Mouse (Mus musculus) embryo, embryonic 11 days (tissue): ENCODE measurements around the gene Efna4.

Source experiments
- DNase-seq: peaks from one replicate; pipeline ENCODE4 v3.0.0-alpha.2; 2015

Gene Efna4

DNA sequence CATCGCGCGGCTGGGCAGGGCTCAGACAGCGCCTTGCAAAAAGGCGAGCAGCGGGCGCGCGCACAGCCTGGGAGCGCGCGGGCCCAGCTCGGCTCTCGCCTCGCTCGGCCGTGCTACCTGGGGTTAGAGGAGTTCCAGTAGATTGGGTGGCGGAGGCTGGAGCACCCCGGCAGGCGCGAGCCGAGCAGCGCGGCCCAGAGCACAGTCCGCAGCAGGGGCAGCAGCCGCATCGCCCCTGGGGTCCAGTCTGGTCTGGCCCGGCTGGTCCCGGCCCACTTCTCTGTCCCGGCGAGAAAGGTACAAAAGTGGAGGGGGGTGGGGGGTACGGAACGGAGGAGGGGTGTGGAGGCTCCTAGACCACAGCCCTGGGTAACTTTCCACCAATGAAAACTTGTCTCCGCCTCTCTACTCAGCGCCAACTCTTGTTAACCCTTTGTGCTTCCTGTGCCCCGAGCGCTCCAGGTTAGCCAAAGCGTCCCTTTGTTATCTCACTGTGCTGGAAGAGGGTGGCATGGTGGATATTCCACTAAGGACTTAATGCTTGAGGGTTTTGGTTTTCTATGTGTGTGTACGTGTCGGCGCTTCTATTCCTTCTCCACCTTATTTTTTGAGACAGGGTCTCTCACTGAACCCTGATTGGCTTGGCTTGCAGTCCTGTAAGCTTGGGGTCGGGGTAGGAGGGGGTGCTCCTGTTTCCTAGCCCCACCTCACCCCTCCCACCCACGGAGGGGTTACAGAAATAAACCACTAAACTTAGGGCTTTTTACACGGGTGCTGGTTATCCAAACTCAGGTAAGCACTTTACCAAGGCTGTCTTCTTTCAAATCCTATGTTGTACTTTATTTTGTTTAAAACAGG, at the start of gene Efna4:
Gene Efna4 (minus strand): TSS at position 308 of the 858 bp plus-strand sequence.
- peak; percentile 90 for DNase-seq

DNA sequence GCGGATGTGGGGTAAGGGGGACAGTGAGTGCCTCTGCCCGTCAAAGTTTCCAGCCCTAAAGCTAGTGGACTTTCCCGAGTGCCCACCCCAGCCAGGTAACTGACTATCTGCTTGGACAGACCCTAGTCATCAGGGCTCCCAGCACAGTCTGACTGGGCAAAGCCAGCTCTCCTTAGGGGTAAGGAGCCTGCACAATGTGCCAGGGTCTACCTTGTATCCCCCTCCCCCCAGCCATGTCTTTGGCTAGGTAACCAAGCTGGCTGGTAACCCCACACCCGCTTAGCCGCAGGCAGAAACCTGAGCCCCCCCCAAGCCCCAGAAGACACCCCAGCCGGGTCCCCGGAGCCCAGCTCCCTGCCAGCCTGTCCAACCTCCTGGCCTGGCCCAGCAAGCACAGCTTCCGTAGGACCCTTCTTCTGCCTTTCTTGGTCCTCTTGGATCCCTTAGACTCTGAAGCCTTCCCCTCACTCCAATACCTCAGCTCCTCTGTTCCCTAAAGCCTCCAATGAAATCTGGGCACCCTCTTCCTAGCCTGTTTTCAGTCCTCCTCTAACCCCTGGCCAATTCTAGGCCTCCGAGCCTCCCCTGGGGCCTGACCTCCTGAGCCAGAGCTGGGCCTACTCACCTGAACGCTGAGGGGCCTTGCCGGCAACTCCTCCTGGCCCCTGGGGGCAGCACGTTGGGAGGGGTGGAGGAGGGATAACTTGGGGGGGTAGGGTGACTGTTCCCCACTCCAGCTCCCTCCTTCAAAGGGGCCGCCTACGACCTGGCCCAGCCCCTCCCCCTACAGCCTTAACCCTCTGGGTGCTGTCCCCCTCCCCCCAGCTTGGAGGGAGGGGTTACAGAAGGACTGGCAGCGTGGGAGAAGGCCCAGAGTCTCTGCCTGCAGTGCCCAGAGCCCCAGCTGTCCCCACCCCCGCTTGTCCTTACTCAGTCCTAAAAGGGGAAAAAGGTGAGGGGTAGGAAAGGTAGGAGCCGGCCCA, 48.9 kb upstream of the Efna4 start:
- DNase-seq, result no peak

DNA sequence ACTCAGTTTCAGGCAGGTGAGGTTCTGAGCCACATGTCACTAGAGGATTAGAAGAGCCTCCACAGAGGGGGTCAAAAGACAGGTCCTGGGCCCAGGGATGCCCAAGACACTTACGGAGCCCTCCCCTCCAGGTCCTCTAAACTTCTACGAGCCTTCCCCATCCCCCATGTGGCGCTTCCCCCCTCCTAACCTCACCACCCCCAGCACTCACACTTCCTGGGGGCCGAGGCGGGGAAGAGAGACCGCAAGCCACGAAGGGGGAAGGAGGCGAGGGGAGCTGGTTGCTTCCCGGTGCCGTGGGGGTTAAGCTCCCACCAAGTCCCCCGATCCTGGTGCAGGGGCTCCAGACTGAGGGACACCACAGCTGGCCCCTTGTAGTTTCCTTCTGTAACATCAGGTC, 47.6 kb upstream of the Efna4 start:
- no peak for DNase-seq

DNA sequence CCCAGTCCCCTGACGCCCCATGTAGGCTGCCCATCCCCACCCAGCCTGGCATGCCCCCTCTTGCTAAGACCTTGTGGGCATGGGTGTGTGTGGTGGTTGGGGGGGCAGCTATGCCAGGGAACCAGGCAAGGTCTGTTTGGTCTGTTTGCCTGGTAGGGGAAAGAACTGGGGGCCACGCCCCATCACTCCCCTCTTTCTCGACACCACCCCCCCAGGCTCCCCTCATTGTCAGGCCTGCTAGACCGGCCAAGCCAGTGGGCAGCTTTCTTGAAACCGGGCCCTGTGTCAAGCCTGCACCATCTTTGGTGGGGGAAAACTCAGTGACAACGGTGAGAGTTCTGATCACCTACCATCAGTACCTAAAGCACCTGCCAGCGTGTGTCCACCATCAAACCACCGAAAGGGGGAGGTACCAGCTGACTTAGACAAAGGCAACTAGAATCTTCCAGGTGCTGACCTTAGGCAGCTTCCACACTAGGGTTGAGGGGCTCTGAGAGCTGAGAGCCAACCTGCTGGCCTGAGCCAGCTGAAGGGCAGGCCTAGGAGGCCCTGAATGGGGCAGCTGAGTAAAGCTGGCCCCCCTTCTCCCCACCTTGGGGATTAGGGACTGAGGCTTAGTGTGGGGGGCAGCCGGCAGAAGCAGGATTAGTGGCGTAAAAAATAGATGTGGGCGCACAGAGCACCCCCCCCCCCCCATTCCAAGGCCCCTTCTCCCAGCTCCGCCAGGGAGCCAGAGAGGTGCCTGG, 46.7 kb upstream of the Efna4 start:
- DNase-seq, result no peak

DNA sequence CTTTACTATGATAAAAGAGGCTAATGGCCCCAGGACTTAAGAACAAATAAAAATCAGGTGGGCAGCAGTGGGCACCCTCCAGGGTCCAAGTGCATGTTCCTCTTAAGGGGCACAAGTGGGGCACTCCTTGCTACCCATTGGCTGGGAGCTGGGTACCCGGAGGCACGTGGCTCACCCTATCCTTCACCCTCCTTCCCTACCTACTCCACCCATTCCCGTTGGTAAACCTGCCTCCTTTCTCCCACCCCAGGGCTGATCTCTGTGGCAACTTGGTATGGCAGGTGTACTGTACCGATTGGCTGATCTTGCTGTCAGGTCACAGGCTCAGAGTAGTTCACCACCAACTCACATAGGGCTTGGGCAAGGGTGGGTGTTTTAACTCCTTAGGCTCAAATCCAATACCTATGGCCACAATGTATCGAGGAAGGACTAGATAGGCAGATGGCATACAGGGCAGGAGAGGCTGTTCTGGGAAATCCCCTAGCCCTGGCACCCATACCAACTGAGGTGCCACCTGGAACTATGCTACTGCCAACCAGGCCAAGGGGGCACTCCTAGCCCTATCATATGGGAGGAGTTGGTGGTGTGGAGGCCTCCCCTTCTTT, 45.9 kb upstream of the Efna4 start:
- DNase-seq, result no peak

DNA sequence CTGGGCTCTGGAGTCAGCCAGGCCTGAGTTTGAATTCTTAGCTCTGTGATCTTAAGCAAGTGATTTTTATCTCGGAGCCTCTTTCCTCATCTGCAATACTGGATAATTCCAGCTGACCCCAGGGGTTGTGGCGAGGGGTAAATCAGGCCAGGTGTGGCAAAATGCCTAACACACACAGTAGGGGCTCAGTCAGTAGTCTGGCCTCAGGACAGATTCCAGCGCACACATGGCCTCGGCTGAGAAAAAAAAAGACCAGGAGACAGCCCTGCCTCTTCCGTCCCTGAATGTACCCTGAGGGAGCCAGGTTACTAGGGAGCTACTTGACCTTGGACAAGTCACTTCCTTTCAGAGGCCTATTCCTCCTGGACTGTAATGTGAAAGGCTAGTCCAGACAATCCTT, 45.1 kb upstream of the Efna4 start:
- DNase-seq, result no peak

DNA sequence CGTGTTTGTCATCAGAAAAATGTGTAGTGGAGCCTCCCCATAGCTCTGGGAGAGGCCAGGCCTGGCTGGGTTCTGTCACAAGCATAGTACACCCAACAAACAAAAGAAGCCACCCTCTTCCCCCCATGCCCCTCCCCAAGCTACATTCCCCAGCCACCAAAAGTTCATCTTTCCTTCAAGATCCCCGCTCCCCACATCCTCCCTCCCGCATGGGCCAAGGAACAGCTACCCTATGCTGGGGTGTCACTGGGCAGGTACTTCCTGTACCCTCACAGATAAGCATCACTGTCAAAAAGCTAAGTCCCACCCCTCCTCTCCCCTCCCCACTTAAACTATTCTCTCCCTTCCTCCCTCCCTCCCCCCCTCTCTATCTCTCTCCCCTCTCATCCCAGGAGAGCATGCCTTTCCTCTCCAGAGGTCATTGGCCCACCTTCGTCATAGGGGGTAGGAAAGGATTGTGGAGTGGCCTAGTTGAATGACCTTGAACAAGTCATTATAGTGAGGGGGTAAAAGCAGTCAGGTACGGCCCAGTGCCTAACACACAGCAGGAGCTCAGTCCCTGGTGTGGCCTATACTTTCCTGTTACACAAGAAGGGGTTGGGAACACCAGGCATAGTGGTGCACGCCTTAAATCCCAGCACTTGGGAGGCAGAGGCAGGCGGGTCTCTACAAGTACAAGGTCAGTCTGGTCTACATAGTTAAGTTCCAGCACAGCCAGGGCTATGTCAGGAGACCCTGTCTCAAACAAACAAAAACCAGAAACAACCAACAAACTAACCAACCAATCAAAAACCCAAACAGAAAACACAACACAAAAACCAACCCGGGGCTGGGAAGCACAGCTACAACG, 44.4 kb upstream of the Efna4 start:
- no peak for DNase-seq

DNA sequence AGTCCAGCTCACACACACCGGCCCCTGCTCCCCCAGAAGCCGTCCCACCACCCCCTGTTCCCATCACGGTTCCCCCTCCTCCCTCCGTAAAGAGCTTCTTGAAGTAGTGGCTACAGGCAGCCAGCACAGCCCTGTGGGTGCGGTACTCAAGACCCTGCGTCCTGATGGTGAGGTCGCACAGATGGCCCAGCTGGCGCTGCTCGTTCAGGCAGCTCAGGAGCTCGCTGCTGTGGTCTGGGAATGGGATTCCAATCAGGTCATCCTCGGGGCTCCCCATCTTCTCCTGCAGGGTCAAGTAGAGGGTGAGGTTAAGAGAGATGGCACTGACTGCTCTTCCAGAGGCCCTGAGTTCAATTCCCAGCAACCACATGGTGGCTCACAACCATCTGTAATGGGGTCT, 43.4 kb upstream of the Efna4 start:
- DNase-seq, result no peak

DNA sequence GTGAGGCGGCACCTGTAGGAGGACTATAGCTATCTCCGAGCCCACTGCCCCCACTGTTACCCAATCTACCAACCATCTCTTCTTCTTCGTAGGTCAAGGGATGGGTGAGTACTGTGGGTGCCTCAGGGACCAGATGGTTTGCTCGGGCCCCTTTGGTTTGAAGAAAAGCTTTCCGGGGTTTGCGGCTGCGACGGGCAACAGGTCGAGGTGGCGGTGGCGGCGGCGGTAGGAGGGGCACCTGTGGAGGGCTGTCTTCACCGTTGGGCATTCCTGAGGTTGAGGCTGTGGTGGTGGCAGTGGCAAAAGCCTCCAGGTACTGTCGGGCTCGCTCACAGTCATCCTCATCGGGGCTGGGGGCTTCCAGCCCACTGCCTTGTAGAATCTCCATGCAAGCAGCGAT, 42.9 kb upstream of the Efna4 start:
- no peak for DNase-seq

DNA sequence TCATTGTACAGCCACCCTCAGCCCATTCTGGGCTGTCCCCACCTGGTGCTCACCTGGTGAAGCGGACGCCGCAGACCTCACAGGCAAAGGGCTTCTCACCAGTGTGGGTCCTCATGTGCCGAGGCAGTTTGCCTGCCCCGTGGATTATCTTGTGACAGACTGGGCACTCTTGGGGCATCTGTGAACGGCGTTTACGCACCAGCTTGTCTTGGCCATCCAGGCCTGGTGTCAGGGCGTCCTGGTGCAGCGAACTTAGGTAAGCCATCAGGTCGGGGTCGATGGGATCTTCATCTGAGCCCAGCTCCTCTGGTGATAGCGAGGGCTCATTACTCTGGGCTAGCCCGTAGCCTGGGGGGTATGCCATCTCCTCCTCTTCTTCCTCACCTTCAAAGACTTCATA, 42.5 kb upstream of the Efna4 start:
- no peak for DNase-seq

DNA sequence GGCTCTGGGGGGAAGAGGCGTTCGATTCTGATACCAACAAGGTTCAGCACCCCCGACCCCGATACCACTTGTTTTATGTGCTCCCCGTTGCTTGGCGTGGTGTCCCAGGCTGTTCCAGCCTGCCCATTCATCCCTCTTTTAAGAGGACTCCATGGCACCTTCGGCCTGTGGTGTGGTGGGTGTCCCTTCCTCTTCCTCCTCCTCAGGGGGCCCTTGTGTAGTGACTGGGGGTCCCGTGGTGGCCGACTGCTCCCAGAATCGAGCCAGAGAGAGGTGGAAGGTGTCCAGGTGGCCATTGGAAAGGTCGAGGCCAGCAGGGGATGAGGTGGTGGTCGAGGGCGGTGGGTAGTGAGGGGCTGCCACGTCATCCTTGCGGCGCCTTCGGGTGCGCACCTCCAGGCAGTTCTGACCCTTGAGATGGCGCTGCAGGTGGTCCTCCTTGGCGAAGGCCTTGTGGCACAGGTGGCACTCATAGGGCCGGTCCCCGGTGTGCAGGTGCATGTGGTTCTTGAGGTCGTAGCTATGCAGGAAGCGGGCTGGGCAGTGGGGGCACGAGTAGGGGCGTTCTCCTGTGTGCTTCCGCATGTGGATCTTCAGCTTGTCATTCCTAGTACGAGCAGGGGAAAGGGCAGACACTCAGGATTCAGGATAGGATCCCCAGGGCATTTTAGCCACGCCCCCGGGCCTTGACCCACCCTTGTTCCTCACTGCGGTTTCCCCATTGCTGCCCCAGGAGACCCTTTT, 41.7 kb upstream of the Efna4 start:
- DNase-seq, result no peak

DNA sequence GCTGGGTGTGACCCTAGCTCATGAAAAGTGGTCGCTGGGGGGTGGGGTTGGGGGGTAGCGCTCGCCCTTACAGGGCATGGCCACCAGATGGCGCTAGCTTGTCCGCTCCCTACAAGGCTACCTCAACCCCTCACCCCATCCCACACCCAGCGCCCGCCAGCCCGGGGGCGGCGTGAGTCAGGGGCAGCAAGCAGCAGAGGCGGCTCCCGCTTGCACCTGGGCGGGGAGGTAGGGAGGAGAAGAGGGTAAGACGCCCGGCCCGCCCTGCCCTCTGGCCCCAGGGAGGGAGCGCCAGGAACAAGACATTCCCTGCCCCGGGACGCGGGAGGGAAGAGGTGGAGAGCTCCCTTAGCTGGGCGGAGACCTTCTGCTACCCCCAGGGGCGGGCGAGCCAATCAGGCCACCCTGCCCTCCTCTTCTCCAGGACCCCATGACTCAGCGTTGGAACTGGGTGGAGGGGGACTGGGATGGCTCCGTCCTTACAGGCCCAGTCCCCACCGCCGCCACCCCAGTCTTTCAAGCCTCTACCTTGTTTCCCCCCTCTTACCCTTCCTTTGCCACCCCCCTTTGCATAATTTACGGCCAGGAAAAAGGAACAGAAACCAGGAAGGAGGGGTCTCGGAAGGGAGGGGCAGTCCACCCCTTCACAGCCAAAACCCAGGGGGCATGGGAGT, 40.7 kb upstream of the Efna4 start:
- peak; percentile 89 for DNase-seq

DNA sequence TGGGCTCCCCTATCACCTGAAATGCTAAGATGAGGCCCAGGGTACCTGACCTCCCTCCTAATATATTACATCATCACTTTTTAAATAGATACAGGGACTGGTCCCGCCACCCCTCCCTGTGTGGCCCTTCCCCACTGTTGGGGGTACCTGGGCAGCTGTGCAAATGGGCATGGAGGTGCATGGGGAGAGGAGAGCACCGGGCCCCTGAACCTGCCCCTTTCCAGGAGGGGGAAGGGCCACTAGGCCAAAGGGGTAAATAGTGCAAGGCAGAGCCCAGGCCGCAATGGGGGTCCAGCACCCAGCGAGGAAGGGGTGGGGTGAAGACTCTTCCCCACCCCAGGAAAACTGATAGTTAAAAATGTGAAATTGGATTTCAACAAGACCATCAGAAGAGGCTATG, 40.0 kb upstream of the Efna4 start:
- DNase-seq, result no peak

DNA sequence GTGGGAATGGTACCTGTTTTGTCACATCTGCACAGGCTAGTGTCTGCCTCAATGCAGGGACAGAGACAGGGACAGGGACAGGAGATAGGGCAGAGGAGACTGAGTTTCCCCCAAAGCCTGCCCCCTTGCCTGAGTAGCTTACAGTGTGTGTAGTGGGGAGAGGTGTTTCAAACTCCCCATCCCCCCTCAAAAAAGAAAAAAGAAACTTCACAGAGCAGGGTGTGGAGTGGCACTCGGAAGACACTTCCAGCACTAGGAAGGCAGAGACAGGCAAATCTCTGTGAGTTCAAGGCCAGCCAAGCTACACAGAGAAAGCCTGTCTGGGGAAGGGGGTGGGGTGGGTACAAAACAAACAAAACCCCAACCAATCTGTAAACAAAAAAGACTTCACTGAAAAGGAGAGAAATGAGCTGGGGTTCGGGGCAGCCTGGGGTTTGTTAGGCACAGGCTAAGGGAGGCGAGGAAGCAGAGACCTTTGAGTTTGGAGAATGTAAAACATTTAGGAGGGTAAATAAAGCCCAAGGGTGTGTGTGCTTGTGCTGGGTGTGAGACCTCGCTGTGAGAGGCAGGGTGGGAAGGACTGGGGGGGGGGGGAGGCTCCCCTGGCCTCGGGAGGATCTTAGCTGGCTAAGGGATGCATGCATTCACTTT, 35.9 kb upstream of the Efna4 start:
- no peak for DNase-seq

DNA sequence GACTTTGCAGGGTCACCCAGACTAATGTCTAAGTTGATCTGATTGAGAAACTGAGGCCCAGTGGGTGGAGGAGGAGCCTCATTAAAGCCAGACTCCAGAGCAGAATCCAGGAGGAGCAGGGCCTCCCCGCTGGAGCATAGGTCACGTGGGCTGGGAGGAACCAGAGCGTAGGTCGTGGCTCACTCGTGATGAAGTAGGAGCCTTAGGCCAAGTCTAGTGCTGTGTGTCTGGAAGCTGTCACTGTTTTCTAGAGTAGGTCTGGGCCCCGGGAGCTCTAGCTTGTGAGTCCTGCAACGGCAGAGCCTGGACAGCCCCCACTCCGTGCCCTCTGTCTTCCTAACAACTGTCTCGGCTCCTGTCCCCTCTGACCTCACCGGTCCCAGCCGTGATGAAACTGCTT, 29.5 kb upstream of the Efna4 start:
- DNase-seq, result no peak

DNA sequence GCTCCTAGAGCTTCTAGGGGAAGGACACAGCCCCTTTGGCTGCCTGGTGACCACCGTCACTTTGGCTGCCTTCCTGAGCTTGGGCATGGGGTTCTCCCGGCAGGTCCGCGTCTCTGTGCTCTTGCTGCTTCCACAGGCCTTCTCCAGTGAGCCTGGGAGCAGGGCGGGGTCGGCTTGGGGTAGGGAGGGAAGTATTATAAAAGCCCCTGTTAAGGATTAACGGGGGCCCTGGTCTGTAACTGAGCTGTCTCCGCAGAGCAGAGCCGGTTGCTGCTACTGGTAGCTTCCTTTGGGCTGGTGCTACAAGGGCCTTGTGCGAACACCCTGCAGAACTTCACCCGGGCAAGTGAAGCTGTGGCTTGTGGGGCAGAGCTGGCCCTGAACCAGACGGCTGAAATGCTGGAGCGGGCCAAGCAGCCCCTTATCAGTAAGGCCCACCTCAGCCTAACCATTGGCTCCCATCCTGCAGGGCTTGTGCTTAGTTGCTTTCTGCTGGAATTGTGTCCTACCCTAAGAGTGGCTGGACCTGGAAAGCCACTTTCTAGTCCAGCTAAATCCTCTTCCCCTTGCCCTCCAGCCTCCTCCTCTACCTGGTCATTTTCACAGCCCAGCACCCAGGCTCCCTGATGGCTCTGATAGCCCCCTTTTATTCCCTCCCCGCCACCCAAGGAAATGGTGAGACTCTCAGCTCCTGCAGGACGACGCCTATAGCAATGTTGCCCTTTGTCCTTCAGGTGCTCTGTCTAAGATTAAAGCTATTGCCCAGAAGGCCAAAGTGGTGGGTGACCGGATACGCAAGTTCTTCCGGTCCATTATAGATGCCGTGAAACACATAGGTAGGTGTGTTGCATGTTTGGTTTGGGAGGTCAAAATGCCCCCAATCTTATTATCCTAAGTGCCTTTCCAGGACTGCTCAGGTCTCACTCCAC, 27.9 kb upstream of the Efna4 start:
- DNase-seq, result no peak

DNA sequence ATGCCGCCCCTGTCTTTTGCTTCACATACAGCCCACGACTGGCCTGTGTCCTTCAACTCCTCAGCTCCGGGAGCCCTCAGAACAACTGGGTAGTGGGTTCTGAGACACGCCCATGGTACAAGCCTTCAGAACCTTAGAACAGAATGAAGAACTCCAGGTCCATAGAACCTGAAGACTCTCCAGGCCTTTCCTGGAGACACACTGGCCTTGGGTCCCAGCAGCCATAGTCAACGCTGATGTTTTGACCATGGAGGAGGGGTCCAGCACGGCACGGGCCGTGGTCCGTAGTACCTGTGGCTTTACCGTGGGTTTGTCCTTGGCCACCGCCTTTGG, 27.3 kb upstream of the Efna4 start, which contains the start of gene Dcst1:
Gene Dcst1 (minus strand): TSS at position 101 of the 333 bp plus-strand sequence.
- DNase-seq, result no peak

DNA sequence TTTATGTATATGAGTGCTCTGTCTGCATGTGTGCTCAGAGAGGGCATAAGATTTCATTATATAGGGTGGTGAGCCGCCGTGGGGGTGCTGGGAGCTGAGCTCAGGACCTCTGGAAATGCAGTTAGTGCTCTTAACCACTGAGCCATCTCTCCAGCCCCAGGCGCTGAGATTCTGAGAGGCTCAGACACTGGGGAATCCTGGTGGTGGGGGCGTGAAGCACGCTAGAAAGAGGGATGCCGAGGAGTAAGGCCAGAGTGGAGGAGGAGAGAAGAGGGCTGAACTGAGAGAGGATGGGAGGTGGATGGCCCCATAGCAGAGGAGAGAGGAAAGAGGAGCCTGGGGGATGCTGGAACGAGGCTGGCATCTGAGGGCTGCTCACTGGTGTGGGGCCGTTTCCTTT, 26.8 kb upstream of the Efna4 start:
- DNase-seq, result no peak

DNA sequence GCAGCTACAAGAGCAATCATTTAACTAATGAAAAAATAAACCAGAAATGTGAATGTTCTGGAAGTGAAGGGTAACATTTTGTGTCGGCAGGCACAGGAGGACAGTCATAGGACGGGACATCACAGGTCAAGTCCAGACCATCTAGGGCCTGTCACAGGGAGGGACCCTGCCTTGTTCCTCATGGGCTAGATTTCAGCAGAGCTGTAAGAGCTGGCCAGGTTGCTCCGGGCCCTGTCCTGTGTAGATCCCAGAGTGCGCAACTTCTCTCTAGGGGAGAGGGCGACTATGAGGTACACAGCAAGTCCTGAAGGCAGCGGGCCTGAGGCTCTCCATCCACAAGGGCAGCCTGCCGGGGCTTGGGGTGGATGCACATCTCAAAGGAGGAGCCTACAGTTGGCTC, 23.8 kb upstream of the Efna4 start, which contains the start of gene Dcst2:
Gene Dcst2 (plus strand): TSS at position 301 of the 400 bp plus-strand sequence.
- no peak for DNase-seq
